Mouse (Mus musculus) lung, embryonic 15.5 days (tissue): ENCODE measurements at regions not wholly inside any gene's neighbourhood (a gene's known extent, or its start where the extent isn't known, plus 50 kb on each side); places are given as distances from the start of the nearest gene placed in this dataset.

Source experiments
- ATAC-seq: fragments of 200-750 bp; cut with Nextera tagmentation; 2 replicates; pipeline ENCODE4 v1.8.0; 2017; ENCODE audit warnings: moderate number of reproducible peaks, borderline replicate concordance; ENCODE audit not compliant: low FRiP score, low TSS enrichment; ENCODE audit errors: extremely low read depth
- H3K27ac ChIP-seq: fragments of 300-500 bp; sonication (generic); 2 replicates; pipeline ENCODE4 v1.5.1; 2015; ENCODE audit warnings: moderate library complexity, mild to moderate bottlenecking, inconsistent platforms
- H3K27me3 ChIP-seq: fragments of 300-500 bp; sonication (generic); 2 replicates; pipeline ENCODE4 v1.6.1; 2015; ENCODE audit warnings: inconsistent platforms
- H3K36me3 ChIP-seq: fragments of 300-500 bp; sonication (generic); 2 replicates; pipeline ENCODE4 v1.6.1; 2015; ENCODE audit warnings: inconsistent platforms
- H3K4me1 ChIP-seq: fragments of 300-500 bp; sonication (generic); 2 replicates; pipeline ENCODE4 v1.6.1; 2015; ENCODE audit warnings: inconsistent platforms
- H3K4me2 ChIP-seq: fragments of 300-500 bp; sonication (generic); 2 replicates; pipeline ENCODE4 v1.6.1; 2015; ENCODE audit warnings: inconsistent platforms, mild to moderate bottlenecking, moderate library complexity
- H3K4me3 ChIP-seq: fragments of 300-500 bp; sonication (generic); 2 replicates; pipeline ENCODE4 v1.5.1; 2015; ENCODE audit warnings: mild to moderate bottlenecking, inconsistent platforms
- H3K9ac ChIP-seq: fragments of 300-500 bp; sonication (generic); 2 replicates; pipeline ENCODE4 v1.6.1; 2015; ENCODE audit warnings: inconsistent platforms
- H3K9me3 ChIP-seq: fragments of 300-500 bp; sonication (generic); 2 replicates; pipeline ENCODE4 v1.6.1; 2016; ENCODE audit warnings: inconsistent platforms
- WGBS: fragments of 180-500 bp; shearing (Covaris S2); methylation state at CpG from one replicate; pipeline ENCODE4 v1.1.7; 2015; 5-methylcytosine and 5-hydroxymethylcytosine counted together

GRCm38 (mm10) chr4:154787190-154787589 lies 50.1 kb upstream of the Ttc34 start:
- Histone ChIP-seq H3K4me3 (no peak overlapping the region), H3K9me3 (no peaks in the 10 kb centered on the region), H3K9ac (no peak overlapping the region), H3K4me1 (peaks cover 30% of the 10 kb centered on the region), H3K27me3 (no peaks in the 10 kb centered on the region), H3K4me2 (no peak overlapping the region), H3K27ac (no peak overlapping the region), H3K36me3 (no peaks in the 10 kb centered on the region)
- 41% methylated on average over 8 of the region's 8 CpGs for WGBS
- no peak for ATAC-seq
